Mouse (Mus musculus): ENCODE data around the gene Gchfr.

Gchfr gene

DNA sequence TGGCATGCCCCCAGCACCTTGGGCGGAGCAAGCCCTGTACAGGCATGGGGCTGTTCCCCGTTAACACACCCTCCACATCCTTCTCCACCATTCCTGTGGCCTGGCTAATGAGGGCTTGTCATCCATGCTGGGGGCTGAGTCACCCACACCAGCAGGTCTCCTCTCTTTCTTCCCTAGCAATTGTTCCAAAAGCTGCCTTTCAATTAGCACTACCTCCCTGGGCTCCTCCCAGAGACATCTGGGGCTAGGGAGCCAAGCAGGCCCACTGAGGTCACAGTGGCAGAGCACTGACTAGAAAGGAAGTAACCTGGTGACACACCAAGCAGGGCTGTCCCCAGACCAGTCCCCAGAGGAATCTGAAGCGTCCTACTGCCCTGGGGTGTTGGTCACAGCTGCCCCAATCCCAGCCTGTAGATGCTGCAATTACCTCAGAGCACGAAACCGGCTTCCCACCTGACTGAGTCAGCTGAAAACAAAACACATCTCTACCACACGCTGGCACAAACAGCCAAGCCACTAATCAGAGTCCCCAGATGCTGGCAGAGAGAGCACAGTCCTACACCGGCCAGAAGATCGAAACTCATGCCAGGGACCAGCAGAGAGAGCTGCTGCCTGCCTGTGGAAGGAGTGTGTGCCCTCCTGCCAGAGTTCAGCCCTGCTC lies 6.5 kb downstream of the Gchfr start, which contains the start of gene Gm14137:
TSS of gene Gm14137 (plus strand) at position 519 of the 661 bp plus-strand sequence.
- DNase-seq (ENCODE audit: low spot score): no peak

DNA sequence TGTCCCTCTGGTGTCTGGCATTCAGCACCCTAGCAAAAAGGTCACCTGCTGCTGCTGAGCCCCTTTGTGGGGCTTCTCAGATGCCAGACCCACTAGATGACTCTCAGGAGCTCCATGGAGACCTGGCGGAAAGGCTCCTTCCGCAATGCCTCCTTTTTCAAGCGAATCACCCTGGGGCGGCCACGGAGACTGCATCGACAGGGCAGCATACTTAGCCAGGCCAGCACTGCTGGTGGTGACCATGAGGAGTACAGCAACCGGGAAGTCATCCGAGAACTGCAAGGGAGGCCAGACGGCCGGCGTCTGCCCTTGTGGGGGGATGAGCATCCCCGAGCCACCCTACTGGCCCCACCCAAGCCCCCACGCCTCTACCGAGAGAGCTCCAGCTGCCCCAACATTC lies 7.3 kb downstream of the Gchfr start:
- no peak for DNase-seq (ENCODE audit: low spot score)

DNA sequence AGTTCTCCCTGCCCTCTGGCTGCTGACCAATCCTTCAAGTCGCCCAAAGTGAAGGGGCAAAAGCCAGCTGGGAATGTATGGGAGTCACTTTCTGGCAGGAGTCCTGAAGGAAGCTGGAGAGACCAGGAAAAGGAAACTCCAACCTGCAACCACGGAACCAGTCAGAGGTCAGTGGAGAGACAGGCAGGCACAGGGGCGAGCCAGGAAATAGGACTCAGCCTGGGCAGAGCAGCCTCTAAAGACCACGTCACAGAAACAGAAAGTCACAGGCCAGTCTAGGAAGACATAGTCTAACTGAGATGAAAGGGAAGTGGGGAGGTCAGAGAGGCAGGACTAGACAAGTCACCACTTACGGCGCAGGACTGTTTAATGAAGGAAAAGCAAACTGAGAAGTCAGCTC lies 8.0 kb downstream of the Gchfr start:
- DNase-seq (ENCODE audit: low spot score): no peak

DNA sequence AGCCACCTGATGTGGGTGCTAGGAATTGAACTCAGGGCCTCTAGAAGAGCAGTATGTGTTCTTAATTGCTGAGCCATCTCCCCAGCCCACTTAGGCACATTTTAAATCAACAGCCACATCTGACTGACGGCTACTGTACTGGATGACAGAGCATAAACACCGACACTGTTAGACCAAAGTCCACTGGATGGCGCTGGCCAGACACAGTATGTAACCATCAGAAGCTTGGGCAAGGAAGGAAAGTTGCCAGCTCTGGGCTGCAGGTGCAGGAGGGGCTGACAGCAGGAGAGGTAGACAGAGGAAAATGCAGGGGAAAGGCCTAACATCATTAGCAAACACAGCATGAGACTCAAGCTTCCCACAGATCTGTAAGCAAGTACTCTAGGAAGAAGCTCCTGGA lies 9.2 kb downstream of the Gchfr start:
- no peak for DNase-seq (ENCODE audit: low spot score)

DNA sequence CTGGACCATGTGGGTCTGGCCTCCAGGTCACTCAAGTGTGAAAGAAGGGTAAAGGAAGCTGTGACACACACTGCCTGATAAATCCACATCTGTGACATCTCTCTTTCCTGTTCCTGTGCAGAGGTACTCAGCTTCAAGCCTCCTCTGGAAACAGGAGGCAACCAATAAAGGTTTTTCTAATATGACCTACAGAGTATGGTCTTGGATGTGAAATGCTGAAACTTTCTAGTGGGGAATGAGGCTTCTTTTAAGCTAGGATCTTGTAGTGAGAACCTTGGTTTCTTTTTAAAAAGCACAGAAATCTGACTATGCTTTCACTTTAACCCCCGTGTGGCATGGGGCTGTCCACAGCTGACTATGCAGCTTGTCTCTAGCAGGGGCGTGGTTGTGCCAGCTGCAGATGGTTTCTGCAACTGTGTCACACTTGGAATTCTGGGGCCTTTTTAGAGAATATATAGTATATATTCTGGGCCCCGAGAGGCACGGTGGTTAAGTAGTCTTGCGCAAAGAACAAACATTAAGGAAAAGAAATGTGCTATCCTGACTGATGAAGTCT lies 9.9 kb downstream of the Gchfr start:
- DNase-seq (ENCODE audit: low spot score): no peak

DNA sequence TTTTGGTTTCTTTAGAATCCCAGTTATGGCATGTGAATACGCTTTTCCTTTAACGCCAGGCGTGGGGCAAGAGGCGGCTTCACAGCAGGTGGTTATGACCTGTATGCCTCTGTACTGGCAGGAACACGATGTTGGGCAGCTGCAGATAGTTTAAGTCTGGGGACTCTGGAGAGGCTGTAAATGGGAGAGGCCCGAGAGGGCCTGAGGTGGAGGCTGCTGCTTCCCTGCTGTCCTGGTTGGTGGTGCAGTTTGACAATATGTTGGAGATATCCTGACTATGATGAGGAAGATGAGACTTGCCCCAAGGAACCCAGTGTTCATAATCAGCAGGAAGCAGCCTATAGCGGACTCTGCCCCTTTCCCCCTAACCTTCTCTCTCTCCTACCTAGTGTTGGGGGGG lies 15.3 kb downstream of the Gchfr start:
- no peak for DNase-seq (ENCODE audit: low spot score)

DNA sequence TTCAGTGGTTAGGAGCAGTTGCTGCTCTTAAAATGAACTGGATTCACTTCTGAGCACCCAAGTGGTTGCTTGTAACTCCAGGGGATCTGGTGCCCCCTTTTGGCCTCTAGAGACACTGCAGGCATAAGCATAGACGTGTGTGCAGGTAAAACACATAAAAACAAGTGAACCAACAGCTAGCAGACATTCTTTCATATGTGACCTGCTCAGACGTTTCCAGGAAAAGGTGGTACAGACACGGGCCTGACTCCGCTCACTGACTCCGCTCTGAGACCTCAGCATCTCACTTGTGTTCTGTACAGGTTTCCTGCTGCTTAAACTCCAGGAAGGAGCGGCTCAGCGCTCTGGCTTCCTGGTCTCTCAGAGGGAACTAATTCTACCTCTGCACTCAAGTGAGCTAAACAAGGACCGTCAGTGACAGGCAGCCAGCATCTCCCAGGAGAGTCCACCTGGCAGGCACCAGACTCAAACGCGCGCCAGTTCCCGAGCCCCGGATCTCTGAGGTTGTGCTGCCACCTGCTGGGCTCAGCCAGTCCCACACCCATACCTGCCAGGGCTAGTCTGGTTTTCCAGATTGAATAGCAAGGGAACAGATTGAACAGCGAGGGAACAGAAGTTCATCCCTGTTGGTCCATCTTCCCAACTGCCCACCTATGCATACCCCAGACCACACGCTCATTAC lies 21.6 kb downstream of the Gchfr start:
- peak; percentile 84 for DNase-seq (ENCODE audit: low spot score)

DNA sequence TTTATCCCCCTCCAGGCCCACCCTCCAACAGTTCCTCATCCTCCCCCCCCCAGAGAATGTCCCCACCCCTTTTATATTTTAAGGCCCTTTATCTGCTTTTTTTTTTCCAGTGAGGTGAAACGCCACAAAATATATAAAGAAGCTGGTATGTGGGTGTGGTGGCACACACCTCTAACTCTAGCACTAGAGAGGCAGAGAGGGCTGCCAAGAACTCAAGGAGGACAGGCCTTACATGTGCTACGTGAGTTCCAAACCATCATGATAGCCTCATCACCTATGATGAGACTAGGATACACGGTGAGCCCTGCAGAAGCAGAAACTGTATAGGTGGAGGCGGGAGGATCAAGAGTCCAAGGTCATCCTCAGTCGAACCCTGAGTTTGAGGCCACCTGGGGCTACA lies 23.4 kb downstream of the Gchfr start:
- no peak for DNase-seq (ENCODE audit: low spot score)

DNA sequence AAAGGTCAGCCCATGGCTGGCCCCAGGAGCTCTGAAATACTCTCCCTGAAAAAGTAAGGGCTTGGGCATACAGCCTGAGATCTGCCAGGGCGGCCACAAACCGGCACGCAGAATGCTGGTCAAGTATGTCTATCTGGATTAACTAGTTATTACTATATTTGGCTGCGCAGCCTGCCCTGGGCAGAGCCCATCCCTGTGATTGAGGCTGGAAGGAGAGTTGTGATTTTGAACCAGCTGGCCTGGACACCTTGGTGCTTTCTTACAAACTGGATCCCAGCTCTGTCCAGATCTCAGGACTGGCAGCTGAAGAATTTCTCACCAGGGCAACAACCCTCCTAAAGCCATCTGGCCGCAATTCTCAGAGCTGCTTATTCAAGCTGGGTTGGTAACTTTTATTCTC lies 26.6 kb downstream of the Gchfr start:
- DNase-seq (ENCODE audit: low spot score): no peak

DNA sequence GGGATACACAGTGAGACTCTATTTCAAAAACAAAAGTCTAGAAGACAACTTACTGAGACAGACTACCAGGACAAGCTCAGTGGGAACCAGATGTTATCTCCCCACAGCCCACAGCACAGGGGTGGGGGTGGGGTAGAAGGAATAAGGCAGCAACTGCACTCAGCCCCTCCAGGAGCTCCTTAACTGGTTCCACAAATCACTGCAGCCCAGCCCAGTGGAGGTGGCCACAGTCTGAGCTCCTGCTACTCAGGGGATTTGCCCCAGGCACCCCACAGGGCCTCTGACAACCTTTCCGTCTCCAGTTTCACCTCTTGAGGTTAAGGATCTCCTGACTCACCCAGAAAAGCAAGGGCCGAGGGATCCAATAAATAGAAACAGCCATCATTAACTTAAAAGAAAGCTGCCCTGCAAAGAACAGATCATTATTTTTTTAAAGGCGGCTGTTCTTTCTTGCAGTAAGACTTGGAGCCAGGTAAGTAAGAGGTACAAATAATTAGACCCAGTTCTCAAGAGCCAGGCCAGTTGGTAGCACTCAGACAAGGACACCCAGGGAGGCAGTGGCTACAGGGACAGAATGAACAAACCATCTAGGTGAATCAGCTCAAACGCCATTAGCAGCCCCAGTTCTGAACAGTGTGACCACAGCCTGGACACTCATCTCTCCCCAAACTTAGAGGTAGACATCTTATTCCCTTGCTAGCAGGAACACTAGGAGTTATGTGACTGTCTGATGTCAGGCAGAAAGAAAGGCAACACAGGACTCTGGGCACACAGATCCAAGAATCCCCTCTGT lies 28.9 kb downstream of the Gchfr start:
- peak; percentile 43 for DNase-seq (ENCODE audit: low spot score)

DNA sequence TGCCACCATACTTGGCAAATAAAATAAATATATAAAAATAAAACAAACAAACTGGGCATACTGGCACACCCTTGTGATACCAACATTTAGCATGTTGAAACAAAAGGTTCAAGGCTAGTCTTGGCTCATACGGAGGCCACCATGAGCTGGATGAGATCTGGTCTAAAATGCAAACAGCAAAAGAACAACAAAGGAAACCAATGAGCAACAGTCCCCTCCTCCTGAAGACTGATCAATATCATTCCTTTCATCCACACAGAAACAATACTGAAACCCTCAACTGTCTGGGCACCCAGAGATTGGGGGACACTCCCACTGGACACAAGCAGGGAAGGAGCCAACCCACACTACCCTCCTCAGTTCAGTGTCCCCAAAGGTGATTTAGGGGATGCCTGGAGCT lies 29.9 kb downstream of the Gchfr start:
- DNase-seq (ENCODE audit: low spot score): no peak

DNA sequence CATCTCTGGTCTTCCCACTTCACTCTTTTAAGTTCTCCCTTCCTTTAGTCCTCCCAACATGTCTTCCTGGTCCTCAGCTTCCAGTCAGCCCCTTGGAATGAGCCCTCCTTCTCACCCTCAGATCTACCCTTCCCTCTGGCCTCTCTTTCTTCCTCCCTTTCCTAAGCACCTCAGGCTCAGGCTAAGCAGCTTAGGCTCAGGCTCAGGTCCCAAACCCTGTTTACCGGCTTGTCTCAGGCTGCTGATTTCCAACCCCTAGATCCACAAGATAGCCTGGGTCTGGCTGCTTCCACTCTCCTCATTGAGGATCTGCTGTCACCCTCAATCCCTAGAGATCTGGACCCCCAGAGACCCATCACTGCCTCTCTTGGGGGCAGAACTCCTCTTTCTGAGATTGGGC lies 30.5 kb downstream of the Gchfr start:
- DNase-seq (ENCODE audit: low spot score): no peak

DNA sequence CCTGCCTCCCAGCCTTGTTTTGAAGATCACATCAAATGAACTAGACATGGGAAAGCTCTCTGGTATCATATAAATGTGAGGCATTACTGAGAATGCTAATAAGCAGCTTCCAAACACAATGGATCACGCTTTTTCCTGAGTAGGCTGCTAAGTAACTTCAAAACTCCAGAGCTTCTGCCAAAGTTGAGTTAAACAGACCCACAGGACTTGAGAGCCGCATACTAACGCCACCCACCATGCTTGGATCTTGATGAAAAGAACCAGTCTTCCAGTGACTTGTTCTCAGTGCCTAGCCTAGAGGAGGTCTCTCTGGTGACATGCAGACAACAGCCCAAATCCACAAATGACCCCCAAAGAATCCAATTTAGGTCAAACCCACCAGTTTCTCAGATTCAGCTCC lies 31.4 kb downstream of the Gchfr start:
- no peak for DNase-seq (ENCODE audit: low spot score)

DNA sequence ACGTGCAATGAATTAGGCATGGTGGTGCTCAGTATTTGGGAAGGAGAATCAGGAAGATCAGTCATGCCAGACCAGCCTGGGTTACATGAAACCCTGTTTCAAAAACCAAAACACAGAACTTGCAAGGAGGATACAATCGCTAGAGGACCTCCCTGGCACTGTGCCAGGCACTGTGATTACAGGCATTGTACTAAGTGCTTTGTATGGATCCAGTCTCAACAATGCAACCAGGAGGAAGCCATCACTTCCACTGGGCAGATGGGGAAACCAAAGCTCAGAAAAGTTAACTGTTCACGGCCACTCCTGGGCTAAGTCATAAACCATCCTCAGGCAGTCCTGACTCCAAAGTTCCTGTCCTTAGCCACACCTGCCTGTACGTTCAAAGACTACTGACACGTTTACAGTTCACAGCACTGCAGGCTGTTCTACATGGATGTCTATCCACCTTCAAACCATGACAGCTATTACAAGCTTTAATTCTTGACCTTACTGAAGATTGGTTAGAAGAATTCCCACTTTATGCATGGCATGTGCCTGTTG lies 35.4 kb downstream of the Gchfr start:
- DNase-seq (ENCODE audit: low spot score): no peak

DNA sequence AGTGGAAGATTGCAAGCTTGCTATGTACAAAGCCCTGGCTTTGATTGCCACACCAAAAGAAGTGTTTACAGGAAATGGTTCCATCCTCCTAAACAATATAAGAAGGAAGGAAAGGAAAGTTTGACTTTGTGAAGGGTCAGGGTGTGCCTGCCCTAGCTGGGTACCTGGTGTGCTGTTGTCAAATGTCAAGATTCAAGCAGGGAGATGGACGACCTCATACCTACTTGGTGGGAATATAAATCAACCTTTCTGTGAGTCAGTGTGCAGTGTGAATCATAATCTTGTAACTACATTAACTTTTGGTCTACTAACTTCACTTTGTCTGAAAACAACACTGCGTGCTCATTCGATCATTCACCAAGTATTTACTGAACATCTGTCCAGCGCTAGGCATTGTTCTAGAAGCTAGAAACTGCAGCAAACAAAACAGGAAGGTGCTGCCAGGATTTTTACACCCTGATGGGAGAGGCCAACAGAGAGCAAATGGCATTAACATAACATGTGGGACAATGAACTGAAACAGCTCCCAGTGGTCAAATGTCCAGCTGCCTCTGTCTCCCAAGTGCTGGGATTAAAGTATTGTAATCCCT lies 36.4 kb downstream of the Gchfr start:
- DNase-seq (ENCODE audit: low spot score): no peak

DNA sequence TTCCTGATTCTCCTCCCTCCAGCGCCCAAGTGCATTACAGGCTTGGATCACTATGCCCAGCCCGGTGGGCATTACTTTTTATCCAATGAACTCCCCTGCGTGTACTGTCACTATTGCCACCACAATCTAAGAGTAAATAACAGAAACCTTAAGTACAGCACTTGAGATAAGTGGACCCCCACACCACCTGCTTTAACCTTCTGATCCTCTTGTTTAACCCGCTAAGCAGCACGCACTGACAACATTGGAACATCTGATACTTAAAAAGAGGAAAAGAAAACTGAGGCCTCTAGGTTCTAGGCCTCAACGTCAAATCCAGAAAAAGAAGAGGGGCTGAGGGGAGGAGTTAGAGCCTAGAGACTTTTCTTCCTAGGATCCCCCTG lies 40.4 kb downstream of the Gchfr start:
- no peak for DNase-seq (ENCODE audit: low spot score)

DNA sequence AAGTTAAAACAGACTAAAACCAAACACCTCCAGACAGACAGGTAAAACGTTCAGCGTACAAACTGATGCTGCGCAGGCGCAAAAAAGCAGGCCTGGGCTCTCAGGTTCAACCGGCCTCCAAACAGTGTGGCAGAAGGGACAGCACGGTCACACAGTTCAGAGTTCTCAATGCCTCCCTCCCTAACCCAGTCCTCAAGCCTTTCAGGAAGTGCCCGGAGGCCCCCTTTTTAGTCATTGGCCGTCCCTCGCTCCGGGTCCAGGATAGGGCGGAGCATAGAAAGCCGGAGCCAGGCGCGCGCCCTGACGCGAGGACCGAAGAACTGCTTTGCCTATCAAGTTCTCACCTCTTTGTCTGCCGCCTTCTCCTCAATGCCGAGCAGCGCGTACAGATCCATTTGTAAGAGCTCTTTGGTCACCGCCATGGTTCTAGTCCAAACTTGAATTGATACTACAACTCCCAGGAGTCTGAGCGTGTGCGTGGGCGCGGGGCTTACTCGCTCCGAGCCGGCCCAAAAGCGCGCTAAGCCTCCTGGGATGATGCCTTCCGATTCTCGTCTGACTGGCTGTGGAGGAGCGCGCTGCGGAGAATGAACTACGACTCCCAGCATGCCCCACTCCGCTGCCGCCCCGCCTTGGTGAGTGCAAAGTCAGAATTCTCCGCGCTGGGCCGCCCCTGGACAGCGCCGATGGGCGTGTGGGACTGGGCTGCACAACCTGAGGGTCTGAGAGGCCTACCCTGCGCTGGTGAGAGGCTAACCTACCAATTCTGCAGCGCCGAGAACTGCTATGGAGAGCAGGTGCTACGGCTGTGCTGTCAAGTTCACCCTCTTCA lies 41.0 kb downstream of the Gchfr start, which contains the start of the genes Zfyve19 and Dnajc17:
TSS of gene Zfyve19 (plus strand) at position 274 of the 832 bp plus-strand sequence.
TSS of gene Dnajc17 (minus strand) at position 452 of the 832 bp plus-strand sequence.
- DNase-seq (ENCODE audit: low spot score): peak; percentile 99

DNA sequence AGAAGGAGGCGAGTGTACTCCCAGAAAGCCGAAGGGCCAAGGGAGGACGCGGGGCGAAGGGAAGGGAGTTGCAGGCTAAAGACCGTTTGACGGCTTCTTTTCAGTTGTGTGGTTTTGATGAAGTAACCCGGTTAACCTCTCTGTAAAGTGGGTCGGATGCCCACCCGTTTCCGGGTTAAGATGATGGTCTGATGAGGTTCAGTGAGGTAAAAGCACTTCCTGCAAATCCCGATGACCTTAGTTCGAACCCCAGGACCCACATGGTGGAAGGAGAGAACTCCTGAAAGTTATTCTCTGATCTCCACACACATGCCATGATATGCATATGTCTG lies 41.6 kb downstream of the Gchfr start:
- DNase-seq (ENCODE audit: low spot score): no peak

Data from embryo, embryonic 10 days (tissue).